Mouse (Mus musculus): ENCODE measurements around the gene Ccr10.
"Not testable (repeated sequence)": the region's sequence is repeated elsewhere in the genome, so short reads cannot be mapped to it uniquely, and the experiment has no call there.

The Ccr10 gene

GRCm38 (mm10) chr11:101125008-101125407, 50.2 kb downstream of the Ccr10 start:
- not testable (repeated sequence) for DNase-seq (ENCODE audit: low read depth, low spot score)

GRCm38 (mm10) chr11:101124494-101124893, 50.7 kb downstream of the Ccr10 start:
- DNase-seq (ENCODE audit: low read depth, low spot score), result not testable (repeated sequence)

Measured in skeletal muscle tissue, adult 2 months (tissue).